Mouse (Mus musculus) forebrain, embryonic 15.5 days (tissue): ENCODE measurements around the gene Pias3. TPM values are rescaled to one million over a fixed set of nuclear protein-coding genes. Genes with fewer than 3 reads are reported as not detected.
"Not testable (repeated sequence)": the region's sequence is repeated elsewhere in the genome, so short reads cannot be mapped to it uniquely, and the experiment has no call there.

Experiments used
- ATAC-seq: fragments of 200-750 bp; cut with Nextera tagmentation; replicated peaks from 2 replicates; pipeline ENCODE4 v1.8.0; 2017; ENCODE audit warnings: mild to moderate bottlenecking, moderate TSS enrichment, moderate library complexity
- H3K27ac ChIP-seq: fragments of 300-500 bp; sonication (generic); replicated peaks from 2 replicates; pipeline ENCODE4 v1.5.1; 2015; ENCODE audit warnings: mild to moderate bottlenecking, inconsistent platforms
- H3K27me3 ChIP-seq: fragments of 300-500 bp; sonication (generic); 2 replicates; pipeline ENCODE4 v1.6.1; 2015; ENCODE audit warnings: inconsistent platforms
- H3K36me3 ChIP-seq: fragments of 300-500 bp; sonication (generic); 2 replicates; pipeline ENCODE4 v1.6.1; 2015; ENCODE audit warnings: mild to moderate bottlenecking, inconsistent platforms
- H3K4me1 ChIP-seq: fragments of 300-500 bp; sonication (generic); 2 replicates; pipeline ENCODE4 v1.6.1; 2015; ENCODE audit warnings: inconsistent platforms
- H3K4me2 ChIP-seq: fragments of 300-500 bp; sonication (generic); replicated peaks from 2 replicates; pipeline ENCODE4 v1.6.1; 2015; ENCODE audit warnings: mild to moderate bottlenecking, inconsistent platforms
- H3K4me3 ChIP-seq: fragments of 300-500 bp; sonication (generic); 2 replicates; pipeline ENCODE4 v1.5.1; 2015; ENCODE audit warnings: mild to moderate bottlenecking, inconsistent platforms
- H3K9ac ChIP-seq: fragments of 300-500 bp; sonication (generic); replicated peaks from 2 replicates; pipeline ENCODE4 v1.6.1; 2015; ENCODE audit warnings: mild to moderate bottlenecking, inconsistent platforms
- H3K9me3 ChIP-seq: fragments of 300-500 bp; sonication (generic); 2 replicates; pipeline ENCODE4 v1.6.1; 2016; ENCODE audit warnings: inconsistent platforms
- WGBS: fragments of 180-500 bp; shearing (Covaris S2); methylation state at CpG from one replicate; pipeline ENCODE4 v1.1.7; 2015; ENCODE audit warnings: mixed read lengths; 5-methylcytosine and 5-hydroxymethylcytosine counted together
- polyA plus RNA-seq: library from polyadenylated mRNA; unstranded; fragments of >200 nt; fragmentation: Nextera tagmentation; extraction: Ambion mirVana; gene quantifications from 2 replicates; pipeline ENCODE4 v1.2.1, GENCODE M21; 2015

Gene Pias3
- 27.4 and 28.9 TPM in 2 replicates for polyA plus RNA-seq

DNA sequence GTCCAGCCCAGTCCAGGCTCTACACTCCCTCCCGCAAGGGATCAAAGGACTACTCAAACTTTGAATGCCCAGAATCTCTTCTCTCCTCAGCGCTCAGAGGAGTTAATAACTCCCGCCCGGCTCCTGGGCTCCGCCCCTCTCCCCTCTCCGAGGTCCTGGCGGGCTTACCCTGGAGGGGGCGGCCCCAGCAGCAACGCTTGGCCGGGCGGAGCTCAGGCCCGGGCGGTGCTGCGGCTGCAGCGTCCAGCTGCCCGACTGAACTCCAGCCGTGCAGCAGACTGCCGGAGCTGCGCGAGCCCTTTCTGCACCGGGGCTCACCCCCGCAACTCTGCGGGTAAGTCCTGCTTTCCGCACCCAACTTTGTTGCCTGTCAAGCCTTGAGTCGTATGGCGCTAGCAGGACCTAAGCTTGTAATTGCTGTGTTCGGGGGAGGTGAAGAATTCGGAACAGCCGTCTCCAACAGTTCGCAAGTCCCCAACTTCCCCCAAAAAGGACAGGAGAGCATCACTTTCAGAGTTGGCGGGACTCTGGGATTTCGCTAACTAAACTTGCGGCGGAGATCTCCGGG, at the start of gene Pias3:
Gene Pias3, plus strand, starts transcription at position 187 of the 568 bp plus-strand sequence.
- Histone ChIP-seq H3K27me3 (no peaks in the 10 kb centered on the region), H3K27ac (peak within 1 kb of the TSS; percentile 88), H3K36me3 (no peaks in the 10 kb centered on the region), H3K4me1 (peaks cover 11% of the 10 kb centered on the region), H3K9ac (peak within 1 kb of the TSS; percentile 82), H3K9me3 (no peaks in the 10 kb centered on the region), H3K4me2 (peak within 1 kb of the TSS; percentile 75), H3K4me3 (peak within 1 kb of the TSS; percentile 94)
- whole genome bisulfite sequencing, result under 1% methylated on average over 35 of the region's 35 CpGs
- ATAC-seq, result peak; percentile 61

DNA sequence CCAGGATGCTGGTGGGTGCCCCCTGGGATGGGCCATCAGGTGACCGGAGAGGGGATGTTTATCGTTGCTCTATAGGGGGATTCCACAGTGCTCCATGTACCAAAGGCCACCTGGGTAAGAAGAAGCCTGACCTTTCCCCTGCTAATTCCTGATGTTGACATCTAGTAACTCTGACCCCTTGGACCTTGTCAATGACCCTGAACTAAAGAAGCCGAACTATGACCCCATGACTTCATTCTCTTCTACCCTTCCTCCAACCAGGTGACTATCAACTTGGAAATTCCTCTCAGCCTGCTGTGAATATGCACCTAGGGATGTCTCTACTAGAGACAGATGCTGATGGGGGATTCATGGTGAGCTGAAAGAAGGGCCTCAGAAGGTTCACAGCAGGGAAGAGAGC, 48.8 kb upstream of the Pias3 start:
- Histone ChIP-seq H3K9me3 (no peaks in the 10 kb centered on the region), H3K27me3 (no peaks in the 10 kb centered on the region), H3K27ac (no peak overlapping the region), H3K4me3 (no peak overlapping the region), H3K9ac (no peak overlapping the region), H3K4me2 (no peak overlapping the region), H3K4me1 (no peaks in the 10 kb centered on the region), H3K36me3 (peaks cover 18% of the 10 kb centered on the region)
- ATAC-seq, result no peak
- WGBS, result 85% methylated on average over 3 of the region's 3 CpGs

DNA sequence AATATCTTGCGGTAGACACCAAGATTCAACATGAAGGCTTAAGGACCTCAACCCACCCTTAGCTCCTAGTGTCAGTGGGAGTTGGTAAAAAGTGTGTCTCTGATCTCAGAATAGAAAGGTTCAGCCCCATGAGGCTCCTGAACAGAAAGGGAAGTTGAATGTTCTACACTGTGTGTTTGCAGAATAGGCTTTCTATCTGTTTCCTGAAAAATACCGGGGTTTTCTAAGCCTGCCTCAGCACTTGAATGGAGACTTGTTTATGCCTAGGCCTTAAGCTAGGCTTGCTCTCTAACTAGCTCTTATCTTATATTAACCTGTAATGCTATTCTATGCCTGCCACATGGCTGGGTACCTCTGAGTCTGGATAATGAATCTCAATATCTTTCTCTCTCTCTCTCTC, 35.3 kb upstream of the Pias3 start:
- Histone ChIP-seq H3K4me3 (no peak overlapping the region), H3K9ac (no peak overlapping the region), H3K27ac (no peak overlapping the region), H3K27me3 (no peaks in the 10 kb centered on the region), H3K4me2 (no peak overlapping the region), H3K36me3 (no peaks in the 10 kb centered on the region), H3K4me1 (peaks cover 10% of the 10 kb centered on the region), H3K9me3 (no peaks in the 10 kb centered on the region)
- WGBS, result 94% methylated on average over 2 of the region's 2 CpGs
- no peak for ATAC-seq

DNA sequence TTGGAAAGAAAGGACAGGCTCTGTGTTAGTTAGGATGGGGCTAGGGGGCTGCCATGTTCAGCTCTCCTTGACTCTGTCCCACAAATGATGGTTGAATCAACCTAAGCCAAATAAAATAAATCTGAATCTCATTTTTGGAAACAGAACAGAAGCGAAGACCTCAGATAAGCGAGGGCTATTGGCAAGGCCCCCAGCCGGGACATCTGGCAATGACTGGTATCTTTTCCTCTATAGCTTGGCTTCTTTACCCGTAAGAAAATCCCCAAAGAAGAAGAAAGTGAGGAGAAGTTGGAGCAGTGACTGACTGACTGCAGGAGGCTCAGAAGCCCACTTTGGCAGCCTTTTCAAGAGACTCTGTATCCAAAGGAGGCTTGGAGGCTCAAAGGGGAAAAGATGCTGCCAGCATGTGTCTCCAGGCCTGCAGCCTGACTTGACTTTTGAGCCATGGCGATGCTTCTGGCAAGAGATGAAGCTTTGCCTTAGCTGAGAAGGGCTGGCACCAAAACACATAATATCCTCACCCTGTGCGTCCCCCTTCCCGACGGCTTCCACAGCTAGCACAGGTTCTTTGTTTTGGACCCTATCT, 33.4 kb upstream of the Pias3 start:
- Histone ChIP-seq H3K9me3 (no peaks in the 10 kb centered on the region), H3K27me3 (no peaks in the 10 kb centered on the region), H3K4me3 (peak overlapping the region; percentile 40), H3K4me2 (peak overlapping the region; percentile 64), H3K27ac (peak overlapping the region; percentile 74; the same call in 1 of the 2 replicates), H3K4me1 (peaks cover 10% of the 10 kb centered on the region), H3K36me3 (no peaks in the 10 kb centered on the region), H3K9ac (peak overlapping the region; percentile 52; the same call in 1 of the 2 replicates)
- peak; percentile 38; the same call in 1 of the 2 replicates for ATAC-seq
- 37% methylated on average over 8 of the region's 8 CpGs for WGBS

DNA sequence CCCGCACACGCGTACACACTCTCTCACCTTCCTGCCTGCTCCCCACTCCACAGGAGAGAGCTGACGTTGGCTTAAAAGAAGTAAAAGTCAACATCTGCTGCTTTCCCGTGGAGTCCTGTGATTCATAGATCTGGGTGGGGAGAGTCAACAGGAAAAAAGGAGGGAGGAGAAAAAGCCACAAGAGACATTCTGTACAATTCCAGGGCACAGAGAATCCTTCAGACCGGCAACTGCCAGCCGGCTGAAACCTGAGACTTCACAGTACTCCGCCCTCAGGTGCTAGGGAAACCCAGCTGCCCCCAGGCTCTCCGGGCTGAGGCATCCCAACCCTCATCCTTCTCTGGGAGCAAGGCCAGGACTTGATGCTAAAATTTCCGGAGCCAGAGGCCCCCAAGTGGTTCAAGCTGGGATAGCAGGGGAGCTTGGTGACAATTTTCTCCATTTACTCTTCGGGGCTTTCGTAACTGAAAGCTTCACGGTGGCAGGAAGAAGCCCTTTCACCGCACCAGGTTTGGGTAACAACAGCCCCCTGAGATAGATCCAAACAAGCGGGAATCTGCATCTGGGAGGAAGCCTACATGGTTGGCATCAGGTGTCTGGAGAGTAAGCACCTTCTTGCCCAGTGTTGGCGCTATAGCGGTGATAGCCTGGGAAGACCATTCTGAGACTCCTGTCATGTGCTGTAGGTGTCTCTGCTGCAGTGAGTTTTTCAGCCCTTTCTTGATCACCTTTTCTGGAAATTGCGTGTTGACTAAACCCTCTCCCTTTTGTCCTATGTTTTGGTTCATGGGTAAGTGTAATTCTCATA, 32.5 kb upstream of the Pias3 start:
- ATAC-seq, result peak; percentile 84
- H3K9ac ChIP-seq, result peak overlapping the region; percentile 52
- peak overlapping the region; percentile 40 for H3K4me3 ChIP-seq
- H3K9me3 ChIP-seq, result no peaks in the 10 kb centered on the region
- H3K27ac ChIP-seq, result peak overlapping the region; percentile 74
- H3K27me3 ChIP-seq, result no peaks in the 10 kb centered on the region
- peaks cover 10% of the 10 kb centered on the region for H3K4me1 ChIP-seq
- WGBS, result 6% methylated on average over 15 of the region's 18 CpGs
- H3K36me3 ChIP-seq, result no peaks in the 10 kb centered on the region
- H3K4me2 ChIP-seq, result peak overlapping the region; percentile 64

DNA sequence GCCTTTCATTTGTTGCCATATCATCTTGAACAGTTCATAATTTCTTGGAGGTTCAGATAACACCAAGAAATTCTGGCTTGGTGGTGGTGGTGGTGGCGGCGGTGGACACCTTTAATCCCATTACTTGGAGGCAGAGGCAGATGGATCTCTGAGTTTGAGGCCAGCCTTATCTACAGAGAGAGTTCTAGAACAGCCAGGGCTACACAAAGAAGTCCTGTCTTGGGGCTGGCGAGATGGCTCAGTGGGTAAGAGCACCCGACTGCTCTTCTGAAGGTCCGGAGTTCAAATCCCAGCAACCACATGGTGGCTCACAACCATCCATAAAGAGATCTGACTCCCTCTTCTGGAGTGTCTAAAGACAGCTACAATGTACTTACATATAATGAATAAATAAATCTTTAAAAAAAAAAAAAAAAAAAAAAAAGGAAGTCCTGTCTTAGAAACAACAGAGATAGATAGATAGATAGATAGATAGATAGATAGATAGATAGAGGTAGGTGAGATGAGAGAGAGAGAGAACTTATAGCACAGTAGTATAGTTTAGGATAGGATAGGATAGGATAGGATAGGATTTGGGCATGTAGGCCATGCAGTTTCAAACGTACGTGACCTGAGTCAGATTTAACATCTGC, 30.3 kb upstream of the Pias3 start:
- H3K36me3 ChIP-seq, H3K27ac ChIP-seq, ATAC-seq, H3K9ac ChIP-seq, H3K27me3 ChIP-seq, H3K9me3 ChIP-seq, H3K4me2 ChIP-seq, H3K4me3 ChIP-seq: not testable (repeated sequence)
- H3K4me1 ChIP-seq, result peaks cover 15% of the 10 kb centered on the region
- 90% methylated on average over 7 of the region's 7 CpGs for WGBS

DNA sequence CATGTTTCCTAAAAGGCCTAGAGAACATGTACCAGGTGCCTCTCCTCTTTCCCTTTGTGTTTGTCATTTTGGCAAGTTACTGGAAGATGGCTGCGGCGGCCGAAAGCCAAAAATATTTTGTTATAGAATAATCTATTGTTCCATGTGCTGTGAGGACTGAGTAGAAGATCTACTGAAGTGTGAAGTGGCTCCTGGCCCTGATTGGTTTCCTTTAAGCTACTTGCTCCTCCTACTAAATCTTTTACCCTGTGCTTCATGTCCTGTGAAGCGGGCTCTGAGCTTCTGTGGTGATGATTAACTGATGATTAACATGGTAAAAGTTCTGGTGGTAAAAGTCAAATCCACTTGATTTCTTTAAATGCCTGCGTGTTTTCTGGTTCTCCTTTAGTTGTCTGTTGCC, 29.3 kb upstream of the Pias3 start:
- ATAC-seq, result no peak

DNA sequence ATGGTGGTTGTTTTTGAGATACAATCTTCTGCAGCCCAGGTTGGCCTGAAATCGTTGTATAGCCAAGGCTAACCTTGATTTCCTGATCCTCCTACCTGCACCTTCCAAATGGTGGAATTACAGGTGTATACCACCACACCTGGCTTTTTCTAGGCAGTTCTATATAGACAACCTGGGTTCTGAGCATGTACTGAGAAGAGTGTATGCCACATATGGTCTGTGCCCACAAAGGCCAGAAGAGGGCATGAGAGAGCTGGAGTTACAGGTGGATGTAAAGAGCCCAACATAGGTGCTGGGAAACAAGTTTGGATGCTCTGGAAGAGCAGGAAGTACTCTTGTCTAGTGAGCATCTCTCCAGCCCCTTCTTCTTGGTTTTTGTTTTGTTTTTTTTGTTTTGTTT, 28.9 kb upstream of the Pias3 start:
- H3K9me3 ChIP-seq, result no peaks in the 10 kb centered on the region
- no peak for ATAC-seq
- WGBS, result 35% methylated on average over 1 of the region's 1 CpGs

More for the DNA sequence above, 29.3 kb upstream of the Pias3 start:
- H3K9me3 ChIP-seq, result no peaks in the 10 kb centered on the region
- no peaks in the 10 kb centered on the region; the same call in 1 of the 2 replicates for H3K27me3 ChIP-seq
- H3K4me3 ChIP-seq, result no peak overlapping the region
- H3K27ac ChIP-seq, result no peak overlapping the region
- H3K4me2 ChIP-seq, result no peak overlapping the region
- H3K4me1 ChIP-seq, result peaks cover 15% of the 10 kb centered on the region
- no peak overlapping the region for H3K9ac ChIP-seq
- 91% methylated on average over 5 of the region's 5 CpGs for WGBS
- no peaks in the 10 kb centered on the region for H3K36me3 ChIP-seq

DNA sequence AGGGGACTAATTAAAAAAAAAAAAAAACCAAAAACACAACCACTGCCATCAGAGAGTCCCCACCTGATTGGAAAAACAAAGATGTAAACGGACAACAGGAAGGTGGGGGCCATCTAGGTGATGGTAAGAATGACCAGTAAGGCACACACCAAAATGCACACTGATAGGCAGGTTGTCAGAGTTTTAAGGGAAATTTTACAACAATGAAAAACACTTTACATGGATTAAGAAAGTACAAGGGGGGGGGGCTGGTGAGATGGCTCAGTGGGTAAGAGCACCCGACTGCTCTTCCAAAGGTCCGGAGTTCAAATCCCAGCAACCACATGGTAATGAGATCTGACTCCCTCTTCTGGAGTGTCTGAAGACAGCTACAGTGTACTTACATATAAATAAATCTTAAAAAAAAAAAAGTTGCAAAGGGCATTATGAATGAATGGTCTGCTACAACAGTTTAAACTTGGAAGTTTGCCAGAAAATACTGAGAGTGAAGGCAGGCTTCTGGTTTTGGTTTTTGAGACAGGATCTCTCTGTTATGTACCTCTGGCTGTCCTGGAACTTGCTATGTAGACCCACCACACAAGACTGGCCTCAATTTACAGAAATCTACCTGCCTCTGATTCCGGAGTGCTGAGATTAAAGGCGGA, 27.6 kb upstream of the Pias3 start:
- no peaks in the 10 kb centered on the region for H3K36me3 ChIP-seq
- ATAC-seq, result no peak
- 90% methylated on average over 5 of the region's 5 CpGs for WGBS
- H3K27me3 ChIP-seq, result no peaks in the 10 kb centered on the region; the same call in 1 of the 2 replicates
- H3K9me3 ChIP-seq, result no peaks in the 10 kb centered on the region
- H3K4me2 ChIP-seq, result no peak overlapping the region
- H3K4me1 ChIP-seq, result peaks cover 11% of the 10 kb centered on the region; the same call in 1 of the 2 replicates
- H3K9ac ChIP-seq, result no peak overlapping the region
- no peak overlapping the region for H3K27ac ChIP-seq
- H3K4me3 ChIP-seq, result no peak overlapping the region

More for the DNA sequence above, 28.9 kb upstream of the Pias3 start:
- no peak overlapping the region for H3K9ac ChIP-seq
- no peak overlapping the region for H3K4me3 ChIP-seq
- H3K4me1 ChIP-seq, result peaks cover 15% of the 10 kb centered on the region
- no peaks in the 10 kb centered on the region; the same call in 1 of the 2 replicates for H3K27me3 ChIP-seq
- H3K36me3 ChIP-seq, result no peaks in the 10 kb centered on the region
- no peak overlapping the region for H3K4me2 ChIP-seq
- no peak overlapping the region for H3K27ac ChIP-seq

DNA sequence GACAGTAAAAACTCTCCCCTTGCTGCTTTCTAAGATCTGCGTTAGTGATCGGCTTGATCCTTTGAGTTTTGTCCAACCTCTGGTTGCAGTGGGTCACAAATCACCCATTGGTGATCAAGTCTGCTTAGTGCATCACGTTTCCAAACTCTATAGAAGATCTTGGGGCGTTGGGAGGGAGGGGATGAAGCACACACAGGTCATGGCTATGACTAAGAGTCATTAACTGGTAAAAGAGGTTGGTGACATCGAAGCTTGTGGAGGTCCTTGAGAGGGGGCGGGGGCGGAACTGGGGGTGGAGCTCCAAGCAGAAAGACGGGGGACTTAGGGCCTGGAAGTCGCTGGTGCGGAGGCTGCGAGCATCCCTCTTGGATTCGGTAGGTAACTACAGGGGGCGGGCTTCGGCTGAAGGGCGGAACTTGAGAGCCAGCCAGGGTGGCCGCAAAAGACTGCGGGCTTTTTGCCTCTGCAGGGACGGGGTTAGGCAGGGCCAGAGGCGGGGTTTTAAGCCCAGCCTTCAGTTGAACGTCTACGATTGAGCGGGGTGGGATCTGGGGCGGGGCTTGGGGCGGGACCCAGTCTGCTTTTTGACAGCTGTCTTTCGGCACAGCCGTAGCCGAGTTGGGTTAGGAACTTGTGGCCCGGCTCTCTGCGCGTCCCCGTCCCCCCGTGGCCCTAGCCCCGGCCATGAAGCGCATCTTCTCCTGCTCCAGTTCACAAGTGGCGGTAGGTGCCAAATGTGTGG, 26.3 kb upstream of the Pias3 start, which contains the start of gene Ankrd35:
Gene Ankrd35, plus strand, starts transcription at position 405 of the 742 bp plus-strand sequence.
- peak; percentile 95 for ATAC-seq
- H3K4me2 ChIP-seq, result peak within 1 kb of the TSS; percentile 63
- peak within 1 kb of the TSS; percentile 46 for H3K4me3 ChIP-seq
- H3K27me3 ChIP-seq, result no peaks in the 10 kb centered on the region; the same call in 1 of the 2 replicates
- H3K36me3 ChIP-seq, result no peaks in the 10 kb centered on the region
- no peaks in the 10 kb centered on the region for H3K9me3 ChIP-seq
- peaks cover 5% of the 10 kb centered on the region; the same call in 1 of the 2 replicates for H3K4me1 ChIP-seq
- 5% methylated on average over 35 of the region's 35 CpGs for whole genome bisulfite sequencing
- H3K9ac ChIP-seq, result peak within 1 kb of the TSS; percentile 45
- H3K27ac ChIP-seq, result no peak within 1 kb of the TSS

DNA sequence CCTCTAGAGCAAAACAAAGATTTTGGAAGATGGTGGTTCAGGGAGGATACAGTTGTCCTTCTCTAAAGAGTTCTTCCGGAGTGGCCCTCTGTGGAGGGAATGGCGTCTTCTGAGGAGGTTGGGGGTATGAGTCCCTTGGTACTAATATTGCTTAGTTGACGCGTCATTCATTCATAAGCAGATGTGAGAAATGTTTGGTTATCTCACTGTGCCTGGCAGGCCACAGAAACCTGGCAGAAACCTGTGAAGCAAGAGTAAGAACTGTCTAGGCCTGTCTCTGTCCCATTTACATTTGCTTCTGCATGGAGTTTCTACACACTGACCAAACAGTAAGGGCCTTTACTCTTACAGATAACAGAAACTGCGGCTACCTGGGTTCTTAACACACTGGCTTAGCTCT, 24.7 kb upstream of the Pias3 start:
- H3K27me3 ChIP-seq, result no peaks in the 10 kb centered on the region; the same call in 1 of the 2 replicates
- no peaks in the 10 kb centered on the region for H3K9me3 ChIP-seq
- ATAC-seq, result no peak

More for the DNA sequence above, 24.7 kb upstream of the Pias3 start:
- Histone ChIP-seq H3K4me3 (no peak overlapping the region), H3K4me1 (peaks cover 5% of the 10 kb centered on the region; the same call in 1 of the 2 replicates), H3K27ac (no peak overlapping the region), H3K4me2 (no peak overlapping the region), H3K36me3 (no peaks in the 10 kb centered on the region), H3K9ac (no peak overlapping the region)
- WGBS, result 98% methylated on average over 5 of the region's 5 CpGs
